Mouse (Mus musculus) heart, adult 2 months (tissue): Measurements from ENCODE around the gene Dscam.

Experiments used
- CTCF ChIP-seq: fragments of 200-600 bp; IDR thresholded peaks from 2 replicates; pipeline ENCODE4 v1.8.1; 2022; ENCODE audit warnings: antibody characterized with exemption, mild to moderate bottlenecking, moderate library complexity
- POLR2A ChIP-seq: fragments of 200-500 bp; IDR thresholded peaks from 2 replicates; pipeline ENCODE4 v1.6.1; 2011; ENCODE audit warnings: mild to moderate bottlenecking, low read depth, low read length, control low read depth; ENCODE audit not compliant: insufficient read depth

GRCm38 (mm10) chr16:97006854-97007182 is 163.7 kb downstream of the Dscam start:
- TF ChIP-seq CTCF: no peak
- no peak for TF ChIP-seq POLR2A
